In the genomic region with DNA sequence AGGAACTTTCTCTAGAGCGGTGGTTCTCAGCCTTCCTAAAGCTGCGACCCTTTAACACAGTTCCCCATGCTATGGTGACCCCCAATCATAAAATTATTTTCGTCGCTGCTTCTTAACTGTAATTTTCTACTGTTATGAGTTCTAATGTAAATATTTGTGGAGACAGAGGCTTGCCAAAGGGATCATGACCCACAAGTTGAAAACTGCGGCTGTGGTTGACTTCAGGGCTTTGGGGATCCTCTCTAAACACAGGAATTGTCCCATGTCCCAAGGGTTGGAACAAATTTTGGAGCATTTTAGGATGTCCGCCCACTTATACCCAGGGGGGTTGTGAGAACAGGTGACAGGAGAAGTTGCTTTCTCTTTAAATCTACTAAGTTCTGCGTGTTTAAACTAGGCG, we compare ENCODE assay signal across 27 mouse cellular contexts.
A peak's percentile ranks its signal among the peaks of the same experiment; 100 is the strongest.
DNase-seq lines count a peak whose midpoint lies in the region; ATAC-seq and TF ChIP-seq lines count a peak whose summit lies in the region.
"Had no signal": no experiment of that assay in that cellular context is flagged by ENCODE, and none has a peak within 500 bp of the region (broad histone marks: within the 10 kb centered on the region; RNA-seq: fewer than 3 reads in every experiment).

No protein-coding gene starts in this region.

- TF ChIP-seq CTCF in intestine, postnatal 0 days (IDR thresholded peaks at IDR 0.05; ENCODE audit: low read depth) = no peak
- no peak for TF ChIP-seq CTCF in lung, embryonic 14.5 days (IDR thresholded peaks at IDR 0.05; ENCODE audit: low read depth)

- H3K9ac ChIP-seq in intestine, embryonic 15.5 days = no peak overlapping the region
- no peak overlapping the region for H3K9ac ChIP-seq in intestine, postnatal 0 days (ENCODE audit: low read depth, low read length)
- H3K9ac ChIP-seq in lung, embryonic 14.5 days = no peak overlapping the region
- H3K9ac ChIP-seq: embryonic facial prominence, embryonic 13.5 days; forebrain, embryonic 12.5 days; forebrain, embryonic 15.5 days; heart, embryonic 12.5 days; heart, embryonic 15.5 days; hindbrain, embryonic 13.5 days had no signal

- no peaks in the 10 kb centered on the region for H3K27me3 ChIP-seq in intestine, embryonic 15.5 days (replicated peaks)
- H3K27me3 ChIP-seq in intestine, postnatal 0 days (replicated peaks; ENCODE audit: control insufficient read depth, insufficient read depth, low read length) = no peaks in the 10 kb centered on the region
- H3K27me3 ChIP-seq in lung, embryonic 14.5 days (ENCODE audit: insufficient read depth, low read length) = no peaks in the 10 kb centered on the region
- H3K27me3 ChIP-seq: embryonic facial prominence, embryonic 13.5 days; forebrain, embryonic 12.5 days; forebrain, embryonic 15.5 days; heart, embryonic 12.5 days; heart, embryonic 15.5 days; hindbrain, embryonic 13.5 days had no signal

- 0 out of 2 replicates have a peak overlapping the region, but pooled peaks have one; percentile 13 for H3K27ac ChIP-seq in intestine, embryonic 15.5 days
- no peak overlapping the region for H3K27ac ChIP-seq in intestine, postnatal 0 days (ENCODE audit: low read depth, low read length)
- peak overlapping the region; percentile 19; the same call in 1 of the 2 replicates for H3K27ac ChIP-seq in lung, embryonic 14.5 days (ENCODE audit: low read depth)
- H3K27ac ChIP-seq: embryonic facial prominence, embryonic 13.5 days; forebrain, embryonic 12.5 days; forebrain, embryonic 15.5 days; heart, embryonic 15.5 days; hindbrain, embryonic 10.5 days; hindbrain, embryonic 13.5 days had no signal

- no peak for ATAC-seq in intestine, embryonic 15.5 days
- ATAC-seq in intestine, postnatal 0 days = no peak
- ATAC-seq in lung, embryonic 14.5 days (ENCODE audit: insufficient read depth) = peak; percentile 33; the same call in 1 of the 2 replicates
- ATAC-seq: activated CD4-positive, CD25-positive, alpha-beta regulatory T cell, adult 4 months; forebrain, embryonic 15.5 days had no signal

- H3K4me1 ChIP-seq in intestine, embryonic 15.5 days (replicated peaks) = peaks cover 26% of the 10 kb centered on the region; the same call in 1 of the 2 replicates
- no peaks in the 10 kb centered on the region for H3K4me1 ChIP-seq in intestine, postnatal 0 days (replicated peaks; ENCODE audit: control insufficient read depth, insufficient read depth, low read length)
- peaks cover 18% of the 10 kb centered on the region; the same call in 1 of the 2 replicates for H3K4me1 ChIP-seq in lung, embryonic 14.5 days (ENCODE audit: insufficient read depth)
- H3K4me1 ChIP-seq: forebrain, embryonic 12.5 days; forebrain, embryonic 15.5 days; hindbrain, embryonic 13.5 days had no signal

- no peak overlapping the region for H3K4me3 ChIP-seq in intestine, embryonic 15.5 days (replicated peaks)
- no peak overlapping the region for H3K4me3 ChIP-seq in intestine, postnatal 0 days (ENCODE audit: low read depth, low read length)
- no peak overlapping the region for H3K4me3 ChIP-seq in lung, embryonic 14.5 days (ENCODE audit: low read depth, low read length)
- H3K4me3 ChIP-seq: embryonic facial prominence, embryonic 10.5 days; embryonic facial prominence, embryonic 13.5 days; erythroblast, embryonic 14.5 days; forebrain, embryonic 12.5 days; forebrain, embryonic 15.5 days; heart, embryonic 12.5 days; heart, embryonic 15.5 days; hindbrain, embryonic 10.5 days; hindbrain, embryonic 13.5 days had no signal

- no peaks in the 10 kb centered on the region for H3K9me3 ChIP-seq in intestine, embryonic 15.5 days
- no peaks in the 10 kb centered on the region for H3K9me3 ChIP-seq in intestine, postnatal 0 days (ENCODE audit: control insufficient read depth)
- no peaks in the 10 kb centered on the region for H3K9me3 ChIP-seq in lung, embryonic 14.5 days (ENCODE audit: low read depth, low read length)
- H3K9me3 ChIP-seq: embryonic facial prominence, embryonic 10.5 days; embryonic facial prominence, embryonic 13.5 days; forebrain, embryonic 12.5 days; forebrain, embryonic 15.5 days; heart, embryonic 15.5 days; hindbrain, embryonic 10.5 days; hindbrain, embryonic 13.5 days had no signal

- no peaks in the 10 kb centered on the region for H3K36me3 ChIP-seq in intestine, embryonic 15.5 days
- no peaks in the 10 kb centered on the region for H3K36me3 ChIP-seq in intestine, postnatal 0 days (ENCODE audit: control insufficient read depth, insufficient read depth)
- H3K36me3 ChIP-seq in lung, embryonic 14.5 days (ENCODE audit: insufficient read depth) = peaks cover 14% of the 10 kb centered on the region; the same call in 1 of the 2 replicates
- H3K36me3 ChIP-seq: forebrain, embryonic 12.5 days; forebrain, embryonic 15.5 days; heart, embryonic 15.5 days; hindbrain, embryonic 13.5 days had no signal

- no peak overlapping the region for H3K4me2 ChIP-seq in intestine, embryonic 15.5 days (replicated peaks)
- H3K4me2 ChIP-seq in intestine, postnatal 0 days (replicated peaks; ENCODE audit: low read depth) = no peak overlapping the region
- no peak overlapping the region; the same call in 1 of the 2 replicates for H3K4me2 ChIP-seq in lung, embryonic 14.5 days
- H3K4me2 ChIP-seq: embryonic facial prominence, embryonic 13.5 days; forebrain, embryonic 12.5 days; forebrain, embryonic 15.5 days; heart, embryonic 12.5 days; heart, embryonic 15.5 days; hindbrain, embryonic 13.5 days had no signal

- peak; percentile 74 for DNase-seq in lung, embryonic 14.5 days
- no peak for DNase-seq in lung, postnatal 14 days
- peak; percentile 50 for DNase-seq in lung, postnatal 10 days
- DNase-seq in lung, postnatal 36 days = no peak
- DNase-seq: adrenal gland, adult 8-10 months; adrenal gland, postnatal 25 days; cerebellum, adult 11-12 months; cerebellum, adult 8-10 months; cerebellum, postnatal 10 days; cerebellum, postnatal 36 days; embryo, embryonic 11 days; gastrocnemius, postnatal 25 days; heart, adult 18-20 months; heart, postnatal 10 days; heart, postnatal 36 days had no signal

- WGBS in intestine, embryonic 15.5 days = 64% methylated on average over 8 of the region's 8 CpGs
- WGBS in intestine, postnatal 0 days = 65% methylated on average over 8 of the region's 8 CpGs
- 56% methylated on average over 8 of the region's 8 CpGs for WGBS in lung, embryonic 14.5 days

Comparison
In these comparisons a context has a peak if more than half of its experiments do, and no peak if none do; other contexts are left out.
1. DNase-seq: peak in lung, embryonic 14.5 days (single experiment) and lung, postnatal 10 days (single experiment); none in lung, postnatal 14 days (single experiment) and lung, postnatal 36 days (single experiment).